Mouse (Mus musculus): ENCODE measurements around the gene Morn5.

- peak; percentile 90 for TF ChIP-seq CTCF (IDR thresholded peaks at IDR 0.05; ENCODE audit: borderline replicate concordance, extremely low read depth, insufficient read depth, insufficient read length)
- no peak for TF ChIP-seq POLR2A (IDR thresholded peaks at IDR 0.05; ENCODE audit: borderline replicate concordance, extremely low read depth, insufficient read depth, insufficient read length, poor library complexity, severe bottlenecking)
These were observed 39.9 kb upstream of the Morn5 start for GRCm38 (mm10) chr2:36009386-36009785.
